Mouse (Mus musculus) E14TG2a.4 (cell line): ENCODE data around the gene Med23.

ENCODE experiments used
- H3K27me3 ChIP-seq: 2 replicates; pipeline ENCODE4 v1.6.1; 2014; ENCODE audit warnings: low read length, control low read depth; ENCODE audit not compliant: insufficient read depth
- H3K36me3 ChIP-seq: 2 replicates; pipeline ENCODE4 v1.6.1; 2014; ENCODE audit warnings: low read length, control low read depth; ENCODE audit not compliant: insufficient read depth
- H3K4me1 ChIP-seq: replicated peaks from 2 replicates; pipeline ENCODE4 v1.6.1; 2014; ENCODE audit warnings: low read depth, low read length, control low read depth
- H3K4me3 ChIP-seq: replicated peaks from 2 replicates; pipeline ENCODE4 v1.5.1; 2014; ENCODE audit warnings: mild to moderate bottlenecking, low read length
- H3K9me3 ChIP-seq: 2 replicates; pipeline ENCODE4 v1.6.1; 2014; ENCODE audit warnings: low read length, control low read depth
- CTCF ChIP-seq: conservative IDR thresholded peaks from 2 replicates; pipeline ENCODE4 v1.5.1; 2014; ENCODE audit warnings: low read length
- NANOG ChIP-seq: IDR thresholded peaks from 2 replicates; pipeline ENCODE4 v1.6.1; 2014; ENCODE audit warnings: borderline replicate concordance, low read length, mixed read lengths
- POU5F1 ChIP-seq: IDR thresholded peaks from 2 replicates; pipeline ENCODE4 v1.6.1; 2014; ENCODE audit warnings: low read length, borderline replicate concordance

Med23 gene

GRCm38 (mm10) chr10:24869760-24870290 is at the start of gene Med23:
Med23 (plus strand) TSS chr10:24869986.
- no peaks in the 10 kb centered on the region for H3K27me3 ChIP-seq
- no peak for TF ChIP-seq NANOG
- peak; percentile 54 for TF ChIP-seq POU5F1
- TF ChIP-seq CTCF: peak; percentile 85
- peak within 1 kb of the TSS; percentile 99 for H3K4me3 ChIP-seq
- H3K4me1 ChIP-seq: peaks cover 34% of the 10 kb centered on the region
- no peaks in the 10 kb centered on the region for H3K9me3 ChIP-seq
- H3K36me3 ChIP-seq: peaks cover 31% of the 10 kb centered on the region

GRCm38 (mm10) chr10:24821990-24822676 is 47.7 kb upstream of the Med23 start:
- no peaks in the 10 kb centered on the region for H3K9me3 ChIP-seq
- peaks cover 86% of the 10 kb centered on the region for H3K36me3 ChIP-seq
- no peak for TF ChIP-seq NANOG
- TF ChIP-seq POU5F1: no peak
- no peak for TF ChIP-seq CTCF
- H3K27me3 ChIP-seq: no peaks in the 10 kb centered on the region
- peaks cover 75% of the 10 kb centered on the region for H3K4me1 ChIP-seq
- H3K4me3 ChIP-seq: no peak overlapping the region

GRCm38 (mm10) chr10:24822842-24823241 is 46.9 kb upstream of the Med23 start:
- Histone ChIP-seq H3K27me3 (no peaks in the 10 kb centered on the region), H3K9me3 (no peaks in the 10 kb centered on the region), H3K4me3 (no peak overlapping the region), H3K36me3 (peaks cover 79% of the 10 kb centered on the region), H3K4me1 (peaks cover 75% of the 10 kb centered on the region)
- TF ChIP-seq NANOG: no peak
- TF ChIP-seq POU5F1: no peak
- TF ChIP-seq CTCF: no peak

GRCm38 (mm10) chr10:24823265-24823664 is 46.5 kb upstream of the Med23 start:
- H3K27me3 ChIP-seq: no peaks in the 10 kb centered on the region
- no peak overlapping the region for H3K4me3 ChIP-seq
- H3K4me1 ChIP-seq: peaks cover 75% of the 10 kb centered on the region
- peaks cover 78% of the 10 kb centered on the region for H3K36me3 ChIP-seq
- no peak for TF ChIP-seq POU5F1
- TF ChIP-seq CTCF: no peak
- no peak for TF ChIP-seq NANOG
- no peaks in the 10 kb centered on the region for H3K9me3 ChIP-seq

GRCm38 (mm10) chr10:24823697-24824535 is 45.9 kb upstream of the Med23 start:
- peaks cover 81% of the 10 kb centered on the region for H3K36me3 ChIP-seq

GRCm38 (mm10) chr10:24824621-24825020 is 45.2 kb upstream of the Med23 start:
- TF ChIP-seq NANOG (no peak), POU5F1 (no peak), CTCF (no peak)
- no peaks in the 10 kb centered on the region for H3K27me3 ChIP-seq
- H3K4me1 ChIP-seq: peaks cover 72% of the 10 kb centered on the region
- H3K4me3 ChIP-seq: no peak overlapping the region
- H3K9me3 ChIP-seq: no peaks in the 10 kb centered on the region
- peaks cover 81% of the 10 kb centered on the region for H3K36me3 ChIP-seq

More at GRCm38 (mm10) chr10:24823697-24824535, 45.9 kb upstream of the Med23 start:
- Histone ChIP-seq H3K4me1 (peaks cover 72% of the 10 kb centered on the region), H3K9me3 (no peaks in the 10 kb centered on the region), H3K27me3 (no peaks in the 10 kb centered on the region), H3K4me3 (no peak overlapping the region)
- TF ChIP-seq POU5F1 (no peak), NANOG (no peak), CTCF (no peak)

GRCm38 (mm10) chr10:24825456-24826081 is 44.2 kb upstream of the Med23 start:
- Histone ChIP-seq H3K36me3 (peaks cover 81% of the 10 kb centered on the region), H3K4me1 (peaks cover 70% of the 10 kb centered on the region), H3K4me3 (no peak overlapping the region), H3K27me3 (no peaks in the 10 kb centered on the region), H3K9me3 (no peaks in the 10 kb centered on the region)
- no peak for TF ChIP-seq CTCF
- TF ChIP-seq NANOG: no peak
- no peak for TF ChIP-seq POU5F1

GRCm38 (mm10) chr10:24826130-24826529 is 43.7 kb upstream of the Med23 start:
- Histone ChIP-seq H3K9me3 (no peaks in the 10 kb centered on the region), H3K4me1 (peaks cover 69% of the 10 kb centered on the region), H3K36me3 (peaks cover 79% of the 10 kb centered on the region), H3K27me3 (no peaks in the 10 kb centered on the region), H3K4me3 (no peak overlapping the region)
- TF ChIP-seq NANOG: 0 out of 2 replicates have a peak, but pooled peaks have one; percentile 6
- no peak for TF ChIP-seq CTCF
